In the genomic region with DNA sequence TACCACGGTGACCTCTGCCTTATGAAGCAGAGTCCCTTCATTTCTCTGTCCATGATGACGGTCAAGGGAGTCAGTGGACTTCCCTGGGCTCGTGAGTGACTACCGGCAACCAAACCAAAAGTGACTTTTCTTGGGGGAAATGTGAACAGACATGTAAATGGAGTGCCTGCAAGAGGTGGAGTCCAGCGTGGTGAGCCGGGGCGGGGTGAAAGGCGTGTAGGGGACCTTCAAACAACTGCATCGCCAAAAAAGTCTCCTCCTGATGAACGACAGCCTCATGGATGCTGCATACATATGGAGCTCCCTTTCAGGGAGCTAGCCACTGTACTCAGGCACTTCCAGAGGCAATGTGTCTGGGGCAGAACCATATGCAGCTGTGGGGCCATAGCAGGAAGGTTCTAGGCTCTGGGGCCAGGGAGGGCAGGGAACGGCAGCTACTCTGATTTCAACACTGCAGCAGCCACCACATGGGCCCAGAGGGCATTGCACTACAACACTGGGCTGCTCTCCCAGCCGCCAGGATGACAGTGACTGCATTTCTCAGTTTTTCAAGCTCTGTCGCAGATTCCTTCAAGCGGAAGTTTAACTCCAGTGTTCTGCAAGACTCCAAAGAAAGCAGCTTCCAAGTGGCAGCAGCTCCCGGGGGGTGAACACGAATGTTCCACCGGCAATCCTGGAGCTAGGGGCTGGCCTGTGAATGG, we compare ENCODE assay signal across 10 mouse cellular contexts. TPM values are rescaled to one million over a fixed set of nuclear protein-coding genes. Genes with fewer than 3 reads are reported as not detected.
DNase-seq lines count a peak whose midpoint lies in the region; ATAC-seq and TF ChIP-seq lines count a peak whose summit lies in the region.
"Had no signal": no experiment of that assay in that cellular context is flagged by ENCODE, and none has a peak within 500 bp of the region (broad histone marks: within the 10 kb centered on the region; RNA-seq: fewer than 3 reads in every experiment).

No protein-coding gene starts in this region.

- no peaks in the 10 kb centered on the region for H3K9me3 ChIP-seq in forebrain, embryonic 15.5 days
- H3K9me3 ChIP-seq in liver, embryonic 16.5 days (replicated peaks; ENCODE audit: control insufficient read depth, low read length) = no peaks in the 10 kb centered on the region
- H3K9me3 ChIP-seq: limb, embryonic 13.5 days had no signal

- H3K36me3 ChIP-seq in forebrain, embryonic 15.5 days = no peaks in the 10 kb centered on the region
- H3K36me3 ChIP-seq in liver, embryonic 16.5 days (ENCODE audit: control insufficient read depth, insufficient read depth) = peaks cover 12% of the 10 kb centered on the region
- H3K36me3 ChIP-seq: limb, embryonic 13.5 days had no signal

- DNase-seq in cerebellum, adult 2 months = peak; percentile 48 to 56
- DNase-seq in cerebellum, adult 8-10 months = no peak
- DNase-seq in left cerebral cortex, adult 2 months (ENCODE audit: extremely low spot score in 1 of 2, low spot score in 2 of 2) = no peak
- DNase-seq in left cerebral cortex, adult 9 months (ENCODE audit: low spot score in 2 of 2) = no peak
- DNase-seq in ovary, postnatal 36 days (ENCODE audit: low spot score) = no peak
- no peak for DNase-seq in layer of hippocampus, adult 18-20 months (ENCODE audit: low spot score in 2 of 2)
- DNase-seq: heart, postnatal 10 days had no signal

- H3K4me1 ChIP-seq in cerebellum, adult 2 months (ENCODE audit: control insufficient read depth, insufficient read depth, low read length) = peaks cover 62% of the 10 kb centered on the region
- peaks cover 29% of the 10 kb centered on the region for H3K4me1 ChIP-seq in forebrain, embryonic 15.5 days
- H3K4me1 ChIP-seq in liver, embryonic 16.5 days (ENCODE audit: control insufficient read depth, low read depth, low read length) = peaks cover 82% of the 10 kb centered on the region

- H3K9ac ChIP-seq in forebrain, embryonic 15.5 days (replicated peaks) = 0 out of 2 replicates have a peak overlapping the region, but pooled peaks have one; percentile 7
- H3K9ac ChIP-seq in liver, embryonic 16.5 days (ENCODE audit: low read depth, low read length) = peak overlapping the region; percentile 70
- H3K9ac ChIP-seq: limb, embryonic 13.5 days had no signal

- TF ChIP-seq POLR2A in cerebellum, adult 2 months (IDR thresholded peaks at IDR 0.05; ENCODE audit: borderline replicate concordance, insufficient read depth, low read length) = no peak

- ATAC-seq in forebrain, embryonic 15.5 days (replicated peaks) = no peak
- ATAC-seq in liver, embryonic 16.5 days (ENCODE audit: low read depth) = no peak

- 42% methylated on average over 17 of the region's 17 CpGs for whole genome bisulfite sequencing in cerebellum, adult 2 months
- 60% methylated on average over 17 of the region's 17 CpGs for WGBS in forebrain, embryonic 15.5 days
- WGBS in liver, embryonic 16.5 days (ENCODE audit: insufficient replicate concordance) = 61% methylated on average over 17 of the region's 17 CpGs

- intact Hi-C loops in left cerebral cortex, adult 2 months (cut with DNase I) = no loop called here

- peak; percentile 25; the same call in 1 of the 2 replicates for TF ChIP-seq CTCF in cerebellum, adult 2 months (IDR thresholded peaks at IDR 0.05; ENCODE audit: borderline replicate concordance, insufficient read depth, low read depth, low read length)
- TF ChIP-seq CTCF in left cerebral cortex, adult 2 months (IDR thresholded peaks at IDR 0.05) = peak; percentile 35

- no peak overlapping the region for H3K4me2 ChIP-seq in forebrain, embryonic 15.5 days (replicated peaks)
- H3K4me2 ChIP-seq in liver, embryonic 16.5 days (ENCODE audit: low read depth, low read length) = peak overlapping the region; percentile 78
- H3K4me2 ChIP-seq: limb, embryonic 13.5 days had no signal

- H3K27ac ChIP-seq in cerebellum, adult 2 months (ENCODE audit: insufficient read depth, low read length) = peak overlapping the region; percentile 81
- H3K27ac ChIP-seq in left cerebral cortex, adult 2 months = peak overlapping the region; percentile 87
- H3K27ac ChIP-seq in forebrain, embryonic 15.5 days (replicated peaks) = peak overlapping the region; percentile 89; the same call in 1 of the 2 replicates
- peak overlapping the region; percentile 98 for H3K27ac ChIP-seq in liver, embryonic 16.5 days (ENCODE audit: low read length)
- H3K27ac ChIP-seq: limb, embryonic 13.5 days had no signal

- H3K4me3 ChIP-seq in cerebellum, adult 2 months (replicated peaks; ENCODE audit: insufficient read depth, low read depth, low read length) = no peak overlapping the region
- H3K4me3 ChIP-seq in left cerebral cortex, adult 2 months = no peak overlapping the region
- H3K4me3 ChIP-seq in forebrain, embryonic 15.5 days = no peak overlapping the region
- no peak overlapping the region for H3K4me3 ChIP-seq in liver, embryonic 16.5 days (ENCODE audit: low read depth, low read length)
- H3K4me3 ChIP-seq: limb, embryonic 13.5 days had no signal

- no peaks in the 10 kb centered on the region for H3K27me3 ChIP-seq in cerebellum, adult 2 months (ENCODE audit: control insufficient read depth, insufficient read depth, low read length)
- no peaks in the 10 kb centered on the region for H3K27me3 ChIP-seq in forebrain, embryonic 15.5 days
- no peaks in the 10 kb centered on the region for H3K27me3 ChIP-seq in liver, embryonic 16.5 days (ENCODE audit: control insufficient read depth, insufficient read depth, low read depth, low read length)
- H3K27me3 ChIP-seq: limb, embryonic 13.5 days had no signal

RNA-seq across cellular contexts. Expression of gene Mgll, which starts 36.9 kb away (rescaled TPM):
- polyA plus RNA-seq in cerebellum, adult 2 months (2012; rRNA removed) = 63.4 and 69.2 TPM in 2 replicates
- total RNA-seq in left cerebral cortex, adult 2 months (2021) = 100 to 1,000 TPM; 185 to 189 TPM
- 24.9 and 25.0 TPM in 2 replicates for polyA plus RNA-seq in forebrain, embryonic 15.5 days (2015; fragmentation: Nextera tagmentation; extraction: Ambion mirVana)
- polyA plus RNA-seq in liver, embryonic 16.5 days (2015; fragmentation: Nextera tagmentation; extraction: Ambion mirVana) = 62.3 and 62.4 TPM in 2 replicates
- total RNA-seq in layer of hippocampus, adult 18-20 months (2021) = 100 to 1,000 TPM; 170 to 184 TPM

Comparison
In these comparisons a context has a peak if more than half of its experiments do, and no peak if none do; other contexts are left out.
1. DNase-seq: peak in cerebellum, adult 2 months (2 of 2); none in cerebellum, adult 8-10 months (single experiment), left cerebral cortex, adult 2 months (0 of 2), left cerebral cortex, adult 9 months (0 of 2), ovary, postnatal 36 days (single experiment) and layer of hippocampus, adult 18-20 months (0 of 2).
2. Peak in every context shown above with its lines, with median percentiles within 50 percentile points of each other: H3K27ac ChIP-seq.